Mouse (Mus musculus) frontal cortex, postnatal 36 days (tissue): ENCODE measurements at regions not wholly inside any gene's neighbourhood (a gene's known extent, or its start where the extent isn't known, plus 50 kb on each side); places are given as distances from the start of the nearest gene placed in this dataset.

Experiments
- DNase-seq, 2 experiments: peaks; one replicate each; pipeline ENCODE4 v3.0.0; 2022; ENCODE audit warnings: low spot score in 2 of 2

GRCm38 (mm10) chr6:25471721-25472120 is 218.8 kb downstream of the Gpr37 start:
- DNase-seq: no peak

- no peak for DNase-seq
These were observed 227.5 kb downstream of the Gpr37 start for GRCm38 (mm10) chr6:25463011-25463410.

- peak in 1 of 2 experiments; percentile 1 for DNase-seq
These were observed 240.1 kb downstream of the Gpr37 start for GRCm38 (mm10) chr6:25450451-25450850.

GRCm38 (mm10) chr6:25449968-25450367 is 240.6 kb downstream of the Gpr37 start:
- no peak for DNase-seq

- DNase-seq: no peak
These were observed 245.1 kb downstream of the Gpr37 start for GRCm38 (mm10) chr6:25445351-25445940.

GRCm38 (mm10) chr6:25444092-25444491 is 246.4 kb downstream of the Gpr37 start:
- DNase-seq: no peak

GRCm38 (mm10) chr6:25443681-25444080 is 246.8 kb downstream of the Gpr37 start:
- DNase-seq: peak; percentile 1 to 13

GRCm38 (mm10) chr6:25442096-25442495 is 248.4 kb downstream of the Gpr37 start:
- no peak for DNase-seq

GRCm38 (mm10) chr6:25437875-25438274 is 252.7 kb downstream of the Gpr37 start:
- no peak for DNase-seq

- DNase-seq: no peak
These were observed 261.5 kb downstream of the Gpr37 start for GRCm38 (mm10) chr6:25429047-25429446.

- DNase-seq: no peak
These were observed 271.7 kb downstream of the Gpr37 start for GRCm38 (mm10) chr6:25418820-25419219.

GRCm38 (mm10) chr6:25389841-25390240 is 300.7 kb downstream of the Gpr37 start:
- no peak for DNase-seq
